Mouse (Mus musculus): ENCODE measurements around the gene Sdf2l1. TPM values are rescaled to one million over a fixed set of nuclear protein-coding genes. Genes with fewer than 3 reads are reported as not detected.

Gene Sdf2l1
- total RNA-seq, 2 experiments from 2014 or later: 20.4 to 27.5 TPM

DNA sequence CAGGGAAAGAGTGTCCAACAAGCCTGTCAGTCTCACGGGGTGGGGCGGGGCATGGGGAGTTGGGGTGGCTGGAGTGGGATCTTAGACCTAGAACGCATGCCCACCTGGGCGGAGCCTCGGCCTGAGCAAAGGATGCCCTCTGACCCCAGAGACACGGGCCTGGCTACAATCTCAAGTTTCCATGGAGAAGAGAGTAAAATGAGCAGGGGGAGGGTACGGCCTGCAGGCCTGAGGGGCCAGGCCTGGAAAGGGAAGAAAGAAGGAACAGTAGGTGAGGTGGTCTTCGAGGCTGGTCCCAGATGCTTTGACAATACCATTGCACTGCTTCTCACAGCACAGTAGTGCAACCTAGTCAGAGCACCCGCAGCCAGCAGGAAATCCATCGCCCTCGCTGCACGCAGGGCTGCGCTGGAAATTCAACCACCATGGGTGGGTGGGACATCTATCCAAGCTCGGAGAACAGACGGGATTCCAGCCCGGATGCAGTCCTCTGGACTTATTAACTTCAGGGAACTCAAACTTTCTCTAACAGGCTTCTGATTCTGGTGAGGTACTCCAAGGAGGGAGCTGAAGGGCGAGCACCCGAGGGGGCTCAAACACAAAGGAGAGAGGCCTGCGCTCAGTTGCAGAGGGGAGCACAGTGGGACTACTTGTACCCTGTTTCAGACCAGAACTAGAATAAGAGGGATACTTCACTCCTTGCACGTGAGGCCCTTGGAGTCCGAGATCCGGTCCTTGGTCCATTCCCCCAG lies 7.9 kb downstream of the Sdf2l1 start:
- no peak for DNase-seq (ENCODE audit: low spot score in 2 of 2)

DNA sequence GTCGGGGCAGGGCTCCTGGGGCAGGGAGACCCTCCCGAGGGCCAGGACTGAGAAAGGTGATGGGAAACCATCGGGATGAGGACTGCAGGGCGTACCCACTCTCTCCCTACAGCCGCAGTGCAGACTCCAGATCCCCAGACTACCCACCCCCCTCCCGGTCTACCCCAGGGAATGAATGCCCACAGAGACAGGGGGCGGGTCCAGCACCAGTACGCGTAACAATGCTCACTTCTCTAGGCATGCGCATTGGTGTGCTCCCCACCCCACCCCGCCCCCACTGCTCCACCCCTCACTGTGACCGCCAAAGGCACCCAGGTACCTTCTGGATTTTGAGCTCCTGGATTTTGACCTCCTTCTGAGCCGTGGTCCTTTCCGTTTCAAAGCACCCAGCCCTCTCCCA lies 10.6 kb downstream of the Sdf2l1 start:
- DNase-seq (ENCODE audit: low spot score in 2 of 2): no peak

DNA sequence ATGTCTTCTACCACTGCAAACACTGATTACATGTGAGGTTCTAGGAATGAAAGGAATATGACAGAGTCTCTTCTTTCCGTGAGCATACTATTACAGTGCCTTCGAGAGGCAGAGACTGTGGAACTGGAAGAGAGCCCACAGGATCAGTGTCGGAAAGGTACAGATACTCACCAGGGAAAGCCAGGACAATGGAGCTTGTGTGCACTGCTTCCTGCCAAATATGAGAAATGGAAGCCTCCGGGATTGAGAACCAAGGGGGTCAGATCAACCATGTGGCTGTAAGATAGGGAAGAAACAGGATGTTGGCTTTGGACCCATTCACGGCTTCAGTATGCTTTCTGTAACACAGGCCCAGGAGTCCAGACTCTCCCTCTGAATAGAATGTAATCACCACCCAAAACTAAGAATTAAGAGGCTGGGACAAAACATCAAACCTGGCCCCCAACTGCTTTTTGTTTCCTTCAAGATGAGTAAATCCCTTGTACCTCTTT lies 14.8 kb downstream of the Sdf2l1 start:
- no peak for DNase-seq (ENCODE audit: low spot score in 2 of 2)

DNA sequence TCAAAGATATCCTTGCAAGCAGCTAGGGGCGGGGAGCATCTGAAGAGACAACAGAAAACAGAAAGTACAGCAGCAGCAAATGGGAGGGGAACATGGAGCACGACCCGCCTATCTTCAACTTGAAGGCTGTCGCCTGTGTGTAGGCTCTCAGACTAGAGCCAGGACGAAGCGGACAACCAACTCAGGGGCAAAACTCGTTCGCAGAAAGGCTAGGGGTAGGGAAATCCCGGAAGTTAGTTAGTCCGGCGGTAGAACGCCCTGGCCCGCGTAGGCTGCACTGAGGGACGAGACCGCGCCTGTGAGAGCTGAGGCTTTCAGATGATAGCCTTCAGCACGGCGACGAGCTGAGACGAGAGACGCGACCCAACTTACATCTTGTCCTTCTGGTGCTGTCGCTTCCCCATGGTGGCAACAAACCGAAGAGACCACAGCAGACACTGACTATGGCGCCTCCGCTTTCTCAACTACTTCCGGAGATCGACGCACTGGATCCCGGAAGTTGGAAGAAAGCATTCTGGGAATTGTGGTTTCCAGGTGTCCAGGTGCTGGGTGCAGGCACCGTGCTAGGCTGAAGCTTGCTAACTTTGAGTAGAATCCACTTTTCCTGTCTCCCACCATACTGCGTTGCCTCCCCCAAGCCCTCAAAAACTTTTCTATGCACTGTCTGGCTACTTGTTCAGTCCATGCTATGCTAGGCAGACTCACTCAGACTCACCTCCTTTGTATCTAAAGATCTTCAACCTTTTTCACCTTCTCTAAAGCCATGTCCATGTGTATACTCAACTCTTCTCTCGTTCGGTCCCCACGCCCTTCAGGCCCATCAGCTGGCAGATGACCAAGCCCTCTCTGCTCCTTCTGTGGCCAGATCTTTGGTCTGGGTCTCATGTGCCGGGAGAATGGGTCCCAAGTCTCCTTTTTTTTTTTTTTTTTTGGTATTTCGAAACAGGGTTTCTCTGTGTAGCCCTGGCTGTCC lies 21.1 kb downstream of the Sdf2l1 start, which contains the start of gene Ppil2:
Ppil2 (minus strand) TSS at position 487 of the 973 bp plus-strand sequence.
- peak in 1 of 2 experiments; percentile 40 for DNase-seq (ENCODE audit: low spot score in 2 of 2)

DNA sequence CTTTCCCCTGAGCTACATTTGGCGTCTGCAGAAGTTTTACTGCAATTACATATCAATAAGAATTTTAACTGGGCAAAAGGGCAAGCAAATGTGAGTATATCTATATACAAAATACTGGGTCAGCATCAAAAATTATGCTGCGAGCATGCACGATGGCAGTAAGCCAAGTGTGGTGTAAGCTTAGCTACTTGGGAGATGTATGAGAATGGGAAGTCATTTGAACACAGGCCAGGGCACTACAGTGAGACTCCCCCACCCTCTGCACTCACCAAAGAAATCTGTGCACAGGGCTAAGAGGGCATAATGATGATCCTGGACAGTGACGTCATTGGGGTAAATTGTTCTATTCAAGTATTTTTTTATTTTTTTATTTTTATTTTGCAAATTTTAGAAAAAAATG lies 27.6 kb downstream of the Sdf2l1 start:
- DNase-seq (ENCODE audit: low spot score in 2 of 2): no peak

DNA sequence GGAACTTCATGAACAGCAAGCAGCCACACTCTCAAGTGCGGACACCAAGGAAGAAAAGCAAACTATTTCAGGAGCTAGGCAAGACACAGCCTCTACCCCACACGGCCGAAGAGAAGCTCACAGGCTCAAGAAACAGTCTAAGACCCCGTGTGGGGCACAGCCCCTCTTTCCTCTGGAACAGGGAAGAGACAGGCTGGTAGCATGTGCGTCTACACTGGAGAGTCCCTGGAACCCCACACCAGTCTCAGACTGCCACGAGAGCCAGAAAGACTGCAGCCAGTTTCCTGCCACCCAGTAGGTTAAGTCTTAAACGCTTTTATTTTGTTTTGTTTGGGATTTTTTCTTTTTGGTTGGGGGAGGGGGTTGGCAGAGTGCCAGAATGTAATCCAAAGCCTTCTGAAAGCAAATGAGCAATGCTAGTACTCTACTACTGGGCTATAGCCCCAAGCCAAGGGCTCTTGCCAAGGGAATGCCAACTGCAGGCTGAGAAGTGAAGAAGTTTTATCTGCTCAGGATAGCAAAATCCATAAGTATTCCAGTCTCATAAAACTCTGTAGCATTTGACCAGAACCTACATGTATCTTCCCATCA lies 29.5 kb downstream of the Sdf2l1 start:
- no peak for DNase-seq (ENCODE audit: low spot score in 2 of 2)

DNA sequence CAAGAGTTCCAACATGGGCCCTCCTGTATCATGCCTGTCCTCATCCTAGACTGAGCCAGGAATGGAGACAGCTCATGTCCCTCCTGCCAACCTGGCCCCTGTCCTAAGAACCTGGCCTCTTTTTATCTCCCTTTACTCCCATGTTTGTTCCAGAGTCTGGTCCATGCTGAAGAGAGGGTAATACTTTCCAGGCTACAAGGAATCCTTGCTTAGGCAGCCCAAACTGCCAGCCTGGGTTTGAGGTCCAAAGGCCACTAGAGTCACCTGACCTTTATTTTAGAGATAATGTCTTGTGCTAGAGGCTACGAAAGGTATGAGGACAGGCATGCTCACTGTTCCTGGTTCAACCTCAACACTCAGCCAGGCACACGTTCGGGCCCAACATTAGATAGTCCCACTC lies 35.2 kb downstream of the Sdf2l1 start:
- DNase-seq (ENCODE audit: low spot score in 2 of 2): no peak

DNA sequence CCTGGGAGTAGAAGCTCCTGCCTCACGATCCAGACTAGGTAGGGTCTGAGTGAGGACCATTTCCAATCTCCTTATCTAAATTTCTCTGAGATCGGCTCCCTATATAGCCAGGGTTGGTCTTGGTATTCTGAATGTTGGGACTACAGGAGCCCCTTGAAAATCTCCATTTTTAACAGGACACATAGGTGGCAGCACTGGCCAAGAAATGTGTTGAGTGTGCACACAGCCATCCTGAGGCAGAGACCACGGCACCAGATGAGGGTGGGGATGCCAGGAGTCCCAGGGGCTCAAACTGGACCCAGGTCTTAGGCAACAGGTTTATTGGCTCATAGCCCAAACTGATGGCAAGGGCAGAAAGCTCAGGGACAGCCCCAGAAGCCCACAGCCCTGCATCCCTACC lies 43.8 kb downstream of the Sdf2l1 start:
- DNase-seq (ENCODE audit: low spot score in 2 of 2): no peak

DNA sequence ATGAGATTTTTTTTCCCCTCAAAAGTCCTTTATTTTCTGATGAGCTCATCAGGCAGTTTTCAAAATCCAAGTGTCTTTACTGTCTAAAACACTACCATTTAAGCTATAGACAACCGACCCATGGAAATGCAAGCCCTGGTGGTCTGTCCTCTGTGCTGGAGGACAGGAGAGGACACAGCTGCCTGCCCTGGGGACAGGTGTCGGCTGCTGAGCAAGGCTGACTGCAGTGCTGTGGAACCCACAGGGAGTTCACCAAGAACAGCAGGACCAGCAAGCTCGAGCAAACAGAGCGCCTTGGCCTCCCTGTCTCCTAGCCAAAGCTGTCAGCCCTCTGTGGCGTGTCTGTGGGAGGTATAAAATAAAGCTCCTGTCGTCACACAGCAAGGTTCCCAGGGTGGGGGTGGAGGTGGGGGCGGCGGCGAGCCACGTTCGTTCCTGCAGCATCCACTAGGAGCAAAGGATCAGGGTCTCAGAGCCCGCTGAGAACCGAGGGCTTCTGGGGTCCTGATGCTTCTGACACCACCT lies 45.5 kb downstream of the Sdf2l1 start:
- no peak for DNase-seq (ENCODE audit: low spot score in 2 of 2)

DNA sequence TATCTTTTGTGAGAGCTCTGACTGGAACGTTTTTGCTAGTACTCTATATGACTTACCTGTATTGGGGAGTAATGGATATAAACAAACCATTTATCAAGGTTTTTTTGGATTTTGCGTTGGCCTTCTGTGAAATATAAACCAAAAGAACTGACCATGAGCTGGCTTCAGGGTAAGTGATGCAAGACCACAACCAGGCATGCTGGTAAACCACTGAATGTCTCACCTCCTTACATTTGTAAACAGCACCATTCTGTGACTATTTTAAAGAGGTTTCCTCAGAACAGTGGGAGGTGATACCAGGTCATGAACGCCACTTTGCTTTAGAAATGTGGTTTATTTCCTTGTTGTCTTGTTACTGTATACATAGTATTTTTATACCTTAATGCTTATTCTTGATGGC lies 45.9 kb downstream of the Sdf2l1 start:
- DNase-seq (ENCODE audit: low spot score in 2 of 2): no peak

DNA sequence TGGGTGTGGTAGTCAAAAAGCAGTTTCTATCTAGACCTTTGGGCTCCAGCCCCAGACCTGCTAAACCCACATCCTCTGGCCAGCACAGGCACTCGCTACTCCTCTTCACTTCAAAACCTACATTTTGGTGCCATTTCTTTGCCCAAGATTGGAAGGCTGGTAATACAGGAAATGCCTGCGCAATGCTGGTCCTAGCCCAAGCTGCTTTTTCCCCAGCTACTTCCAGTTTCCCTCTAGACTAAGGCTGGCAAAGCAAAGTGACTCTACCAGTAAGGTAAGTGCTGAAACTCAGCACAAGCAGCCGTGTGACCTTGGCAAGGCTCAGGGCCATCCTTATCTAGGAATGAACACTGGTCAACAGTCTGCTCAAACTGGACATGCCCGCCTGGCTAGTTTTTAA lies 46.5 kb downstream of the Sdf2l1 start:
- DNase-seq (ENCODE audit: low spot score in 2 of 2): no peak

DNA sequence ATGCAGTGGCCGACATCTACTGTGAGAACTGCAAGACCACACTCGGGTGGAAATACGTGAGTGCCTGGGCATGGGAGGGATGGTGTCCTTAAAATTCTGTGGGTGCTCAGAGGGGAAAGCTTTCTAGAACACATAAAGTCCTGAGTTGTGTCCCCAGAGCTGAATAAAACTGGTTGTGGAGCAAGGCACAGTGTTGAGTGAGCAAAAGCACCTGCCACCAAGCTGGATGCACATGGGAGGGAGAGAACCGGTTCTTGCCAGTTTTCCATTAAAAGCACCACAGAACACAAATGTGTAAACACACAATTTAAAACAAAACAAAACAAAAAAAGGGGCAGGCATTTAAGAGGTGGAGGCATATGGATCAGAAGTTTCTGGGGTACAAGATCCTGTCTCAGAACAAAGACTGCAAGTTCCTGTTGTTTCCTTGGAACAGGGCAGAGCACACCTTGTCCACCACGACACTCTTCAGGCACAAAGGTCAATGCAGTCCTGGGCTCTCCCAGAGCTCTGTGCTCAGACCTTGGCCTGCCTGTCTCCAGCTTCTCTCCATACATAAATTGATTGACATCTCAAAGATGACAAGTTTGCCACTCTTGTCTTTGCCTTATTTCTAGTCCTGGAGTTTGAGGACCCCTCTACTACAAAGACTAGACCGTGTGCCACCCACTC lies 49.9 kb downstream of the Sdf2l1 start:
- DNase-seq (ENCODE audit: low spot score in 2 of 2): no peak

Small RNAs within 50 kb of the gene (microRNA-seq; reads per million reads assigned to microRNA genes)
- gene Mir130b (1,136 reads per million, percentile 76 among the genes with 10 or more reads in this experiment), gene Mir301b (60.2 reads per million, percentile 40 among the genes with 10 or more reads in this experiment)

Other genes starting within 250 kb of the Sdf2l1 start
- gene Ppm1f, start 235.9 kb downstream of the Sdf2l1 start, total RNA-seq (2021): 10 to 100 TPM; 41.4 to 44.5 TPM
- gene Mapk1, start 149.0 kb downstream of the Sdf2l1 start, total RNA-seq (2021): 100 to 1,000 TPM; 188 to 197 TPM
- 10 to 100 TPM; 13.0 to 19.5 TPM for gene Ypel1, start 62.7 kb downstream of the Sdf2l1 start, total RNA-seq (2021)
- 100 to 1,000 TPM; 112 to 118 TPM for gene Ppil2, start 21.1 kb downstream of the Sdf2l1 start, total RNA-seq (2021)
- gene 2610318N02Rik, start 7.2 kb downstream of the Sdf2l1 start, total RNA-seq (2021): 10 to 100 TPM in 1 of 2 experiments, 1 to 10 TPM in 1; 8.4 to 13.1 TPM
- gene Ydjc, start 12.2 kb upstream of the Sdf2l1 start, total RNA-seq (2021): 10 to 100 TPM in 1 of 2 experiments, 1 to 10 TPM in 1; 9.3 to 12.9 TPM
- 1 to 10 TPM in 1 of 2 experiments, under 1 TPM in 1; 0.73 to 1.1 TPM for gene Ccdc116, start 14.8 kb upstream of the Sdf2l1 start, total RNA-seq (2021)
- 100 to 1,000 TPM; 200 to 206 TPM for gene Ube2l3, start 70.3 kb upstream of the Sdf2l1 start, total RNA-seq (2021)
- under 1 TPM in 1 of 2 experiments, not detected in 1; 0.22 TPM for gene Rimbp3, start 76.2 kb upstream of the Sdf2l1 start, total RNA-seq (2021)
- gene Hic2, start 101.2 kb upstream of the Sdf2l1 start, total RNA-seq (2021): 1 to 10 TPM; 5.6 TPM
- 10 to 100 TPM; 22.9 to 26.7 TPM for gene Tmem191c, start 143.7 kb upstream of the Sdf2l1 start, total RNA-seq (2021)
- gene Serpind1, start 199.0 kb upstream of the Sdf2l1 start, total RNA-seq (2021): 10 to 100 TPM in 1 of 2 experiments, 1 to 10 TPM in 1; 2.2 to 52.1 TPM

Data from adrenal gland, postnatal 4 days (tissue).